Mouse (Mus musculus) midbrain, embryonic 12.5 days (tissue): ENCODE measurements around the gene As3mt. TPM values are rescaled to one million over a fixed set of nuclear protein-coding genes. Genes with fewer than 3 reads are reported as not detected.
"Not testable (repeated sequence)": the region's sequence is repeated elsewhere in the genome, so short reads cannot be mapped to it uniquely, and the experiment has no call there.

Source experiments
- ATAC-seq: fragments of 200-750 bp; cut with Nextera tagmentation; 2 replicates; pipeline ENCODE4 v1.8.0; 2017; ENCODE audit warnings: low read depth, moderate TSS enrichment, moderate library complexity; ENCODE audit not compliant: low FRiP score
- H3K27ac ChIP-seq: fragments of 300-500 bp; sonication (generic); replicated peaks from 2 replicates; pipeline ENCODE4 v1.5.1; 2016; ENCODE audit warnings: mild to moderate bottlenecking
- H3K27me3 ChIP-seq: fragments of 300-500 bp; sonication (generic); 2 replicates; pipeline ENCODE4 v1.6.1; 2016; ENCODE audit warnings: mild to moderate bottlenecking
- H3K36me3 ChIP-seq: fragments of 300-500 bp; sonication (generic); 2 replicates; pipeline ENCODE4 v1.6.1; 2016
- H3K4me1 ChIP-seq: fragments of 300-500 bp; sonication (generic); 2 replicates; pipeline ENCODE4 v1.6.1; 2016
- H3K4me2 ChIP-seq: fragments of 300-500 bp; sonication (generic); replicated peaks from 2 replicates; pipeline ENCODE4 v1.6.1; 2016; ENCODE audit warnings: mild to moderate bottlenecking, moderate library complexity
- H3K4me3 ChIP-seq: fragments of 300-500 bp; sonication (generic); 2 replicates; pipeline ENCODE4 v1.5.1; 2016; ENCODE audit warnings: mild to moderate bottlenecking
- H3K9ac ChIP-seq: fragments of 300-500 bp; sonication (generic); replicated peaks from 2 replicates; pipeline ENCODE4 v1.6.1; 2016; ENCODE audit warnings: mild to moderate bottlenecking, moderate library complexity
- H3K9me3 ChIP-seq: fragments of 300-500 bp; sonication (generic); 2 replicates; pipeline ENCODE4 v1.6.1; 2016; ENCODE audit warnings: mild to moderate bottlenecking
- WGBS: fragments of 180-500 bp; shearing (Covaris S2); methylation state at CpG from one replicate; pipeline ENCODE4 v1.1.7; 2016; 5-methylcytosine and 5-hydroxymethylcytosine counted together
- polyA plus RNA-seq: library from polyadenylated mRNA; unstranded; fragments of >200 nt; fragmentation: Nextera tagmentation; extraction: Ambion mirVana; gene quantifications from 2 replicates; pipeline ENCODE4 v1.2.1, GENCODE M21; 2016

Gene As3mt
- polyA plus RNA-seq, 1 experiment from 2014 or later = 29.9 TPM

DNA sequence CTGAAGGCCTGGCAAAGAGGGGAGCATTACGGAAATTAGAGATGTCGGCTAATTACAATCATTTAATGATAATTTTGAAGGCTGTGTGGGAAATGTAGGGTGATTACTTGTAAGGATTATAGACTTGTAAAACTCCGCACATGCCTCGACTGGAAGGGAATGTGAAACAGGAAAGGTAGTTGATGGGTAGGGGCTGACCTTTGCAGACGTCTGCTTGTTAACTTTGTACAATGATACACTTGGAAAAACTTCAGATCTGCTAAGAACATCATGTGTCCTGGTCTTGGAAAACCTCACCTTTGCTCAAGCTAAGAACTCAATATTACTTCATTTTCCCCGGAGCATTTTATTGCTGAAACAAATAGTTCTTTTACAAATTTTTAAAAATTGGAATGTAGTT lies 64.5 kb downstream of the As3mt start:
- H3K9me3 ChIP-seq = no peaks in the 10 kb centered on the region
- no peak overlapping the region for H3K9ac ChIP-seq
- H3K4me2 ChIP-seq = no peak overlapping the region
- H3K36me3 ChIP-seq = no peaks in the 10 kb centered on the region
- H3K4me3 ChIP-seq = no peak overlapping the region
- H3K4me1 ChIP-seq = 0 out of 2 replicates have a peak, but pooled peaks cover 3% of the 10 kb centered on the region
- no peak overlapping the region for H3K27ac ChIP-seq
- no peaks in the 10 kb centered on the region for H3K27me3 ChIP-seq
- ATAC-seq = no peak
- WGBS = 88% methylated on average over 6 of the region's 6 CpGs

DNA sequence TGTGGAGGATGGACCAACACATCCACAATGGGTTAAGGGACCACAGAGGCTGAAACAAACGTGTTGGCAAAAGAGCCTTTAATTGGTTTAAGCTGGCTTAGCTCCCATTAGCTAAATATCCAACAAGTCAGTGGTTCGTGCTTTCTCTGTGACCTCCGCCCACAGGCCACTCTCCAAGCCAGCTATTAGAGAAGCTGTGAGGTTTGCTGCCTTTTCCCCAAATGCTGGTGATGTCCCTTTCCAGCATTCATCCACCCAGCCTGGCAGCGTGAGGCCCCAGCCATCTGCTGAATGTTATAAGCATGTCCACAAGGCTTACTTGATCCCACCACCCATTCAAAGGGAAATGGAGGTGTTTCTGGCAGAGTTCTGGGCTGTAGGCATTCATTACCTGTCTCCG lies 69.1 kb downstream of the As3mt start:
- Histone ChIP-seq H3K4me2 (no peak overlapping the region), H3K9ac (no peak overlapping the region), H3K36me3 (no peaks in the 10 kb centered on the region), H3K27ac (no peak overlapping the region), H3K4me1 (no peaks in the 10 kb centered on the region), H3K27me3 (no peaks in the 10 kb centered on the region), H3K4me3 (no peak overlapping the region), H3K9me3 (no peaks in the 10 kb centered on the region)
- 57% methylated on average over 5 of the region's 5 CpGs for WGBS
- ATAC-seq = no peak

- WGBS = 85% methylated on average over 3 of the region's 3 CpGs
- H3K9me3 ChIP-seq = no peaks in the 10 kb centered on the region
- no peak overlapping the region for H3K4me2 ChIP-seq
- H3K36me3 ChIP-seq = no peaks in the 10 kb centered on the region
- H3K27ac ChIP-seq = no peak overlapping the region
- H3K27me3 ChIP-seq = no peaks in the 10 kb centered on the region
- no peak for ATAC-seq
- H3K9ac ChIP-seq = no peak overlapping the region
- H3K4me3 ChIP-seq = no peak overlapping the region
- H3K4me1 ChIP-seq = no peaks in the 10 kb centered on the region
Observed at GRCm38 (mm10) chr19:46776850-46777249, 69.6 kb downstream of the As3mt start.

DNA sequence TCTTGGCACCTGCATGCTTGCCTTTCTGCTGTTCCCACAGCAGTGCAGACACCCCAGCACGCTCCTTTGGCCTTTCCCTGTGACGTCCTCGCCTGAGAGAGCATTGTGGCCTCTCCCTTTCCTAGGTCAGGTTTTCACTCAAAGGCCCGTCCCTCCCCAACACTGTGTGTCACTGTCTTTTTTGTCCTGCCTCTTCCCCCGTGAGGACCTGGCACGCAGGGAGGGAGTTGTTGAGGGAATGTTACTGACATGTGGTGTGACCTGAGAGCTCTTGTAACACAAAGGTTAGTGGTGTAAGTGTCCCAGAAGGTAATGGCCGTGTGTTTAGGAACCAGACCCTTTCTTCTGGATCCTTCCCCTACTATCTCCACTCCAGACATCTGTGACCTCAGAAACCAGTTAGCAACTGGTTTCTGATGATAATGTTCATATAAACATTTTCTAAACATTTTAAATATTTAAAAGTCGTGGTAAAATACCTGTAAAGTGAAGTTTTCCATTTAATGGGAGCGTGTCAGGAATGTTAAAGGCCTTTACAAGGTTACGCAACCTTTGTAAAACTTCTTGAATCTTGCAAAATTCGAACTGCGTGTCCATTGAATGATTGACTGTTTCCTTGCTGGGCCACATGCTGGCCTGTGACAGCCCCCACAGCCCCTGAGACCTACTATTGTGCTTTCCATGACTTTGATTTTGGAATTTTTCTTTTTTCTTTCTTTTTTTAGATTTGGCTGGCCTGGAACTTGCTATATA lies 70.8 kb downstream of the As3mt start:
- 76% methylated on average over 12 of the region's 12 CpGs for WGBS
- ATAC-seq = no peak
- Histone ChIP-seq H3K9me3 (no peaks in the 10 kb centered on the region), H3K4me1 (no peaks in the 10 kb centered on the region), H3K27ac (no peak overlapping the region), H3K4me3 (no peak overlapping the region), H3K36me3 (no peaks in the 10 kb centered on the region), H3K4me2 (no peak overlapping the region), H3K9ac (no peak overlapping the region), H3K27me3 (no peaks in the 10 kb centered on the region)

DNA sequence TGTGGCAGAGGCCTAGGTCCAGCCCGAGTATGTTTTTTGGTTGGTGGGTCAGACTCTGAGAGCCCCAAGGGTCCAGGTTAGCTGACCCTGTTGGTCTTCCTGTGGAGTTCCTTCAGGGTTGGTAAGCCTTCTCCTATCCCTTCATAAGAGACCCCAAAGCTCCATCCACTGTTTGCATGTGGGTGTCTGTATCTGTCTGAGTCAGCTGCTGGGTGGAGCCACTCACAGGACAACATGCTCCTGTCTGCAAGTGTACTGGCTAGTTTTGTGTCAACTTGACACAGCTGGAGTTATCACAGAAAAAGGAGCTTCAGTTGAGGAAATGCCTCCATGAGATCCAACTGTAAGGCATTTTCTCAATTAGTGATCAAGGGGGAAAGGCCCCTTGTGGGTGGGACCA lies 71.9 kb downstream of the As3mt start:
- H3K4me1 ChIP-seq, ATAC-seq, H3K27ac ChIP-seq, H3K9ac ChIP-seq, H3K4me3 ChIP-seq, H3K36me3 ChIP-seq, H3K27me3 ChIP-seq, H3K4me2 ChIP-seq, H3K9me3 ChIP-seq: not testable (repeated sequence)
- WGBS = 95% methylated on average over 1 of the region's 1 CpGs

DNA sequence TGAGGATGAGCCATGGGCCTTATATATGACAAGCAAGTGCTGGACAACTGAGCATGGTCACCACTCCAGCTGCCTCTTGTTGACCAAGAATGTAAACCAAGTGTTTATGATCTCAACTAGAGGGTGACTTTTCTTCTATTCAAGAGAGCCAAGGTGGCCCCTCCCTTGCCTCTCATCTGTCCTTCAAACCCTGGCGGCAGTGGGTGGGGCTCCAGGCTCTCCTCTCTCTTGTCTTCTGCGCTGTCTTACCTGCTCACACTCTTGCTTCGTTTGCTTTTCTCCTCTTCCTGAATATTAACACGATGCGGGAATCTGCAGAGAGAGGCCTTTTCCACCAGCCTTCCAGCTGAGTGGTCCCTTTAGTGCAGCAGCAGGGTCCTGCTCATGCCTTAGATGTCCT lies 76.8 kb downstream of the As3mt start:
- WGBS = 79% methylated on average over 5 of the region's 5 CpGs
- Histone ChIP-seq H3K27me3 (no peaks in the 10 kb centered on the region), H3K4me3 (no peak overlapping the region), H3K36me3 (no peaks in the 10 kb centered on the region), H3K9ac (no peak overlapping the region), H3K27ac (no peak overlapping the region), H3K4me1 (no peaks in the 10 kb centered on the region), H3K4me2 (no peak overlapping the region), H3K9me3 (no peaks in the 10 kb centered on the region)
- ATAC-seq = no peak

- Histone ChIP-seq H3K9me3 (no peaks in the 10 kb centered on the region), H3K4me1 (no peaks in the 10 kb centered on the region), H3K27ac (no peak overlapping the region), H3K4me3 (no peak overlapping the region), H3K4me2 (no peak overlapping the region), H3K27me3 (no peaks in the 10 kb centered on the region), H3K9ac (no peak overlapping the region), H3K36me3 (no peaks in the 10 kb centered on the region)
- ATAC-seq = no peak
- WGBS = 90% methylated on average over 6 of the region's 6 CpGs
Observed at GRCm38 (mm10) chr19:46784502-46784901, 77.2 kb downstream of the As3mt start.

- no peak overlapping the region for H3K4me3 ChIP-seq
- no peak overlapping the region for H3K4me2 ChIP-seq
- no peak for ATAC-seq
- H3K9ac ChIP-seq = no peak overlapping the region
- no peaks in the 10 kb centered on the region for H3K4me1 ChIP-seq
- WGBS = 87% methylated on average over 4 of the region's 4 CpGs
- no peaks in the 10 kb centered on the region for H3K27me3 ChIP-seq
- H3K27ac ChIP-seq = no peak overlapping the region
- H3K9me3 ChIP-seq = no peaks in the 10 kb centered on the region
- H3K36me3 ChIP-seq = no peaks in the 10 kb centered on the region
Observed at GRCm38 (mm10) chr19:46785633-46786032, 78.4 kb downstream of the As3mt start.

GRCm38 (mm10) chr19:46789782-46790181 lies 82.5 kb downstream of the As3mt start:
- H3K9me3 ChIP-seq = no peaks in the 10 kb centered on the region
- no peak overlapping the region for H3K27ac ChIP-seq
- H3K4me2 ChIP-seq = no peak overlapping the region
- 95% methylated on average over 1 of the region's 1 CpGs for WGBS
- no peaks in the 10 kb centered on the region for H3K27me3 ChIP-seq
- H3K4me3 ChIP-seq = no peak overlapping the region
- no peak for ATAC-seq
- no peak overlapping the region for H3K9ac ChIP-seq
- peaks cover 5% of the 10 kb centered on the region; the same call in 1 of the 2 replicates for H3K4me1 ChIP-seq
- no peaks in the 10 kb centered on the region for H3K36me3 ChIP-seq

Other genes starting within 250 kb of the As3mt start
- 38.5 and 53.9 TPM in 2 replicates for gene Trim8, start 205.8 kb upstream of the As3mt start, polyA plus RNA-seq
- 201 and 208 TPM in 2 replicates for gene Arl3, start 134.3 kb upstream of the As3mt start, polyA plus RNA-seq
- gene Sfxn2, start 134.1 kb upstream of the As3mt start, polyA plus RNA-seq = 11.9 and 14.2 TPM in 2 replicates
- gene Wbp1l, start 108.4 kb upstream of the As3mt start, polyA plus RNA-seq = 47.6 and 51.5 TPM in 2 replicates
- not detected in 2 replicates for gene Cyp17a1, start 34.3 kb upstream of the As3mt start, polyA plus RNA-seq
- 17.2 and 17.3 TPM in 2 replicates for gene Borcs7, start 17.6 kb upstream of the As3mt start, polyA plus RNA-seq
- 7.2 and 9.2 TPM in 2 replicates for gene Cnnm2, start 54.1 kb downstream of the As3mt start, polyA plus RNA-seq